Mouse (Mus musculus) heart, adult 2 months (tissue): ENCODE measurements at regions not wholly inside any gene's neighbourhood (a gene's known extent, or its start where the extent isn't known, plus 50 kb on each side); places are given as distances from the start of the nearest gene placed in this dataset.

ENCODE experiments used
- CTCF ChIP-seq: fragments of 200-600 bp; IDR thresholded peaks from 2 replicates; pipeline ENCODE4 v1.8.1; 2022; ENCODE audit warnings: antibody characterized with exemption, mild to moderate bottlenecking, moderate library complexity
- EP300 ChIP-seq: fragments of 200-500 bp; IDR thresholded peaks from 2 replicates; pipeline ENCODE4 v1.6.1; 2011; ENCODE audit warnings: low read depth, low read length, control low read depth; ENCODE audit not compliant: insufficient read depth

GRCm38 (mm10) chr4:54837326-54837725 lies 107.5 kb upstream of the Zfp462 start:
- TF ChIP-seq EP300 (0 out of 2 replicates have a peak, but pooled peaks have one; percentile 20), CTCF (no peak)
